ENCODE assay signal across 19 mouse cellular contexts in genomic region chr1:39456421-39456853, GRCm38 (mm10). TPM values are rescaled to one million over a fixed set of nuclear protein-coding genes. Genes with fewer than 3 reads are reported as not detected.
DNase-seq lines count a peak whose midpoint lies in the region; ATAC-seq and TF ChIP-seq lines count a peak whose summit lies in the region.
"Had no signal": no experiment of that assay in that cellular context is flagged by ENCODE, and none has a peak within 500 bp of the region (broad histone marks: within the 10 kb centered on the region; RNA-seq: fewer than 3 reads in every experiment).

No protein-coding gene starts in this region.

- H3K4me3 ChIP-seq in heart, embryonic 13.5 days = no peak overlapping the region
- H3K4me3 ChIP-seq in liver, embryonic 11.5 days (ENCODE audit: low read depth, low read length) = no peak overlapping the region
- no peak overlapping the region for H3K4me3 ChIP-seq in liver, postnatal 0 days (ENCODE audit: low read depth, low read length)
- H3K4me3 ChIP-seq: heart, embryonic 15.5 days; limb, embryonic 13.5 days had no signal

- H3K27ac ChIP-seq in heart, embryonic 13.5 days (replicated peaks) = 0 out of 2 replicates have a peak overlapping the region, but pooled peaks have one; percentile 8
- no peak overlapping the region for H3K27ac ChIP-seq in liver, embryonic 11.5 days (ENCODE audit: low read depth, low read length)
- no peak overlapping the region for H3K27ac ChIP-seq in liver, postnatal 0 days (ENCODE audit: low read depth)
- H3K27ac ChIP-seq: heart, embryonic 15.5 days; limb, embryonic 13.5 days; liver, embryonic 14.5 days had no signal

- H3K4me2 ChIP-seq in heart, embryonic 13.5 days = no peak overlapping the region
- H3K4me2 ChIP-seq in liver, embryonic 11.5 days = no peak overlapping the region
- H3K4me2 ChIP-seq in liver, postnatal 0 days (ENCODE audit: low read depth, low read length) = no peak overlapping the region
- H3K4me2 ChIP-seq: heart, embryonic 15.5 days; limb, embryonic 13.5 days; midbrain, embryonic 11.5 days had no signal

- no peaks in the 10 kb centered on the region for H3K36me3 ChIP-seq in heart, embryonic 13.5 days
- no peaks in the 10 kb centered on the region for H3K36me3 ChIP-seq in liver, embryonic 11.5 days (ENCODE audit: control insufficient read depth, insufficient read depth, low read length)
- H3K36me3 ChIP-seq in liver, postnatal 0 days (replicated peaks; ENCODE audit: insufficient read depth, low read length) = no peaks in the 10 kb centered on the region
- H3K36me3 ChIP-seq: heart, embryonic 15.5 days; limb, embryonic 13.5 days had no signal

- TF ChIP-seq CTCF in liver, postnatal 0 days (IDR thresholded peaks at IDR 0.05; ENCODE audit: low read depth) = no peak

- peaks cover 54% of the 10 kb centered on the region for H3K4me1 ChIP-seq in heart, embryonic 13.5 days
- peaks cover 30% of the 10 kb centered on the region for H3K4me1 ChIP-seq in liver, embryonic 11.5 days (replicated peaks; ENCODE audit: control insufficient read depth, insufficient read depth, low read length)
- peaks cover 48% of the 10 kb centered on the region for H3K4me1 ChIP-seq in liver, postnatal 0 days (ENCODE audit: insufficient read depth)

- H3K27me3 ChIP-seq in heart, embryonic 13.5 days (replicated peaks) = no peaks in the 10 kb centered on the region
- H3K27me3 ChIP-seq in liver, embryonic 11.5 days (replicated peaks; ENCODE audit: control insufficient read depth, insufficient read depth, low read length) = no peaks in the 10 kb centered on the region
- H3K27me3 ChIP-seq in liver, postnatal 0 days (ENCODE audit: insufficient read depth, low read length) = no peaks in the 10 kb centered on the region
- H3K27me3 ChIP-seq: heart, embryonic 15.5 days; limb, embryonic 13.5 days had no signal

- no peaks in the 10 kb centered on the region for H3K9me3 ChIP-seq in heart, embryonic 13.5 days
- H3K9me3 ChIP-seq in liver, embryonic 11.5 days (ENCODE audit: control insufficient read depth, low read length) = no peaks in the 10 kb centered on the region
- no peaks in the 10 kb centered on the region for H3K9me3 ChIP-seq in liver, postnatal 0 days (ENCODE audit: low read length)
- H3K9me3 ChIP-seq: heart, embryonic 15.5 days; limb, embryonic 13.5 days had no signal

- no peak for ATAC-seq in heart, embryonic 13.5 days (ENCODE audit: extremely low read depth, insufficient number of reproducible peaks, low FRiP score, low TSS enrichment)
- no peak for ATAC-seq in liver, embryonic 11.5 days (replicated peaks; ENCODE audit: low FRiP score)
- ATAC-seq in liver, postnatal 0 days = no peak

- DNase-seq in heart, adult 9 months (ENCODE audit: low spot score in 2 of 2) = no peak
- DNase-seq in liver, embryonic 11.5 days (ENCODE audit: low spot score) = no peak
- no peak for DNase-seq in liver, postnatal 0 days
- DNase-seq in 3134 (ENCODE audit: extremely low read depth, insufficient read length, low spot score) (peak; percentile 64), ES-CJ7 (ENCODE audit: low read depth, low spot score) (peak; percentile 84)
- DNase-seq in thymus, postnatal 25 days = no peak
- no peak for DNase-seq in embryo, embryonic 11 days
- DNase-seq: adrenal gland, postnatal 36 days; cerebellum, postnatal 25 days; kidney, adult 18-20 months; kidney, postnatal 10 days; layer of hippocampus, postnatal 36 days; right cerebral cortex, postnatal 14 days; spleen, adult 18-20 months had no signal

- H3K9ac ChIP-seq in heart, embryonic 13.5 days = no peak overlapping the region
- H3K9ac ChIP-seq in liver, embryonic 11.5 days (ENCODE audit: low read depth, low read length) = 0 out of 2 replicates have a peak overlapping the region, but pooled peaks have one; percentile 6
- H3K9ac ChIP-seq in liver, postnatal 0 days (replicated peaks) = no peak overlapping the region
- H3K9ac ChIP-seq: heart, embryonic 15.5 days; limb, embryonic 13.5 days; liver, embryonic 14.5 days had no signal

- no peak for TF ChIP-seq EP300 in liver, postnatal 0 days (IDR thresholded peaks at IDR 0.05; ENCODE audit: low read depth)

- WGBS in heart, embryonic 13.5 days = 60% methylated on average over 5 of the region's 5 CpGs
- 66% methylated on average over 5 of the region's 5 CpGs for WGBS in liver, embryonic 11.5 days
- 70% methylated on average over 5 of the region's 5 CpGs for WGBS in liver, postnatal 0 days (ENCODE audit: insufficient replicate concordance)

RNA-seq across cellular contexts. Expression of gene Tbc1d8, which starts 22.1 kb away (rescaled TPM):
- polyA plus RNA-seq in heart, embryonic 13.5 days (2015; fragmentation: Nextera tagmentation; extraction: Ambion mirVana) = 11.5 and 11.7 TPM in 2 replicates
- 6.7 and 9.3 TPM in 2 replicates for polyA plus RNA-seq in liver, embryonic 11.5 days (2014; fragmentation: Nextera tagmentation; extraction: Ambion mirVana)
- 7.2 and 8.8 TPM in 2 replicates for polyA plus RNA-seq in liver, postnatal 0 days (2015; fragmentation: Nextera tagmentation; extraction: Ambion mirVana)

Comparison
In these comparisons a context has a peak if more than half of its experiments do, and no peak if none do; other contexts are left out.
1. DNase-seq: peak in 3134 (single experiment) and ES-CJ7 (single experiment); none in heart, adult 9 months (0 of 2), liver, embryonic 11.5 days (single experiment), liver, postnatal 0 days (single experiment), thymus, postnatal 25 days (single experiment) and embryo, embryonic 11 days (single experiment).